Mouse (Mus musculus): ENCODE results near the gene Gpr89. TPM values are rescaled to one million over a fixed set of nuclear protein-coding genes. Genes with fewer than 3 reads are reported as not detected.

The Gpr89 gene
- total and polyA plus RNA-seq, 2 experiments from 2014 or later: 21.7 to 30.0 TPM

DNA sequence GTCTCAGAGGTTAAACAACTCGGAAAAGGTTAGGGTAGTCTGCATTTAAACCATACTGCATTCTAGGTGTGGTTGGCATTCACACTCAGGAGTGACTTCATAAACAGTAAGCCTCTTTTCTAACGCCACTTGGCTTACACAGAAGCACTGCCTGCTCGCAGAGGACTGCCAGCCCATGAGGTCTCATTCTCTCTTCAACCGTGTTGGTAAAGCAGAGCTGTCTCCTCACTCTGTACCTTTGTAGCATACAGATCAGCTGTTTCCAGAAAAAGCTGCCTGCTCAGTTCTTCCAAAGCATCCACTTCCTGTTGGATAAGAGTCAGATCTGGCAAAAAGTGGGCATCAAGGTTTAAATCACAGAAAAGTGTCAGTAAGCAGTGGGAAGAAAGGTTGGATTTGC, 24.8 kb downstream of the Gpr89 start:
- Histone ChIP-seq H3K9ac (replicated peaks; ENCODE audit: low read depth, low read length) (no peak overlapping the region), H3K4me1 (ENCODE audit: control insufficient read depth, insufficient read depth) (no peaks in the 10 kb centered on the region), H3K4me3 (ENCODE audit: low read depth, low read length) (no peak overlapping the region), H3K9me3 (replicated peaks; ENCODE audit: control insufficient read depth, low read length) (no peaks in the 10 kb centered on the region), H3K27ac (ENCODE audit: low read depth) (no peak overlapping the region), H3K36me3 (replicated peaks; ENCODE audit: control insufficient read depth, insufficient read depth, low read length) (peaks cover 46% of the 10 kb centered on the region), H3K27me3 (ENCODE audit: control insufficient read depth, insufficient read depth, low read length) (no peaks in the 10 kb centered on the region), H3K4me2 (ENCODE audit: low read depth, low read length) (no peak overlapping the region)
- no peak for ATAC-seq (ENCODE audit: insufficient read depth, low read depth)
- 78% methylated on average over 4 of the region's 4 CpGs for WGBS
- TF ChIP-seq CTCF (IDR thresholded peaks at IDR 0.05; ENCODE audit: low read depth) (no peak), EP300 (IDR thresholded peaks at IDR 0.05; ENCODE audit: low read depth) (no peak)
- DNase-seq (ENCODE audit: low spot score): no peak

DNA sequence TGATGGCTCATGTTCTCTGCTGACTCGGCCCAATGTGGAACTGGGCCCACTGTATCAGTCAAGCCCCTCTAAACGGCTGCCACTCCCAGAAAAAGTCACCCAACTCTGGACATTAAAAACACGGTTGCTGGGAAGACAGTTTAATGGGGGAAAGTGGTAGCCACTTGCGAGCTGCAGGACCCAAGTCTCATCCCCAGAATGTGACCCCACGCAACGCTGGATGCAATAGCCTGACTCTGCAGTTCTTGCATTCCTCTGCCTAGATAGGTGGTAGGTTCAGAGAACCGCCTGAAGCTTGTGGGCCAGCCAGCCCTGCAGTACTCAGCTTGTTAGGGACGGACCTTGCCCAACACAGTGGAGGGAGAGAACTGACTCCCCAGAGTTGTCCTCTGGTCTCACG, 25.6 kb downstream of the Gpr89 start:
- no peaks in the 10 kb centered on the region for H3K9me3 ChIP-seq (replicated peaks; ENCODE audit: control insufficient read depth, low read length)
- H3K4me2 ChIP-seq (ENCODE audit: low read depth, low read length): no peak overlapping the region
- H3K27ac ChIP-seq (ENCODE audit: low read depth): no peak overlapping the region
- DNase-seq (ENCODE audit: low spot score): no peak
- no peak overlapping the region for H3K4me3 ChIP-seq (ENCODE audit: low read depth, low read length)
- H3K36me3 ChIP-seq (replicated peaks; ENCODE audit: control insufficient read depth, insufficient read depth, low read length): peaks cover 51% of the 10 kb centered on the region
- no peaks in the 10 kb centered on the region for H3K27me3 ChIP-seq (ENCODE audit: control insufficient read depth, insufficient read depth, low read length)
- no peaks in the 10 kb centered on the region for H3K4me1 ChIP-seq (ENCODE audit: control insufficient read depth, insufficient read depth)
- TF ChIP-seq EP300 (IDR thresholded peaks at IDR 0.05; ENCODE audit: low read depth): no peak
- TF ChIP-seq CTCF (IDR thresholded peaks at IDR 0.05; ENCODE audit: low read depth): no peak
- H3K9ac ChIP-seq (replicated peaks; ENCODE audit: low read depth, low read length): no peak overlapping the region
- 84% methylated on average over 9 of the region's 9 CpGs for WGBS
- ATAC-seq (ENCODE audit: insufficient read depth, low read depth): no peak

DNA sequence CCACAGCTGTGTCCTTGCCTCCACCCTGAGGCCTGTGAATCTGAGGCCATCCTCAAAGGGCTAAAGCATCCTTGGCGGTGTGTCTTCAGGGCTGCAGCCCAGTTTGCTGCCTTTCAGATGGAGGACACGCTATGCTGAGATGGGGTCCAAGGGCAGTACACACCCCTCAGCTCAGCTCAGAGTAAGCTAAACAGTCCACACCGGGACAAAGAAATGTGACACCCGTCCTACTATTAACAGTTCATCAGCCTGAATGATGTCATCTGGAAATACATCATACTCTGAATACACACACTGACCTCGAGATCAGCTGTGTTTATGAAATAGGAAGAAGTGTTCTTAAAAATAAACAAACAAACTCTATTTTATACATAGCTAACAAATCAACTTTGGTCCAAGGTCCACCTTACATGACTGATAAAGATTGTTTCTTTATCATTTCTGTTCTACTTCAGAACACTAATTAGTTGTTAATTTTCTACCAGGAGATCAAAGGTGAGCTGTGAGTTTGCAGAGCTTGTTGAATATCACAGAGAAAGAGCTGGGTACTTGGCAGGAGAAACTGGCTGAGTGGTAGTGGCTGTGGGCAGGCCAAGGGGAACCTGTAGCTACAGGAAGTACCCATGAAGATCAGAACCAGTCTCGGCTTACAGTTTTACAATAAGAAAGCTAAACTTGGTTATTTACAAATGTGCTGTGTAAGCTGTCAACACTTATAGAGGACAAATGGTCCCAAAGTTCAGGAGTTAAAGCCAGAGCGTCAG, 30.2 kb downstream of the Gpr89 start:
- WGBS: 76% methylated on average over 7 of the region's 7 CpGs
- H3K4me3 ChIP-seq (ENCODE audit: low read depth, low read length): no peak overlapping the region
- H3K4me2 ChIP-seq (ENCODE audit: low read depth, low read length): no peak overlapping the region
- H3K9me3 ChIP-seq (replicated peaks; ENCODE audit: control insufficient read depth, low read length): no peaks in the 10 kb centered on the region
- no peaks in the 10 kb centered on the region for H3K27me3 ChIP-seq (ENCODE audit: control insufficient read depth, insufficient read depth, low read length)
- ATAC-seq (ENCODE audit: insufficient read depth, low read depth) (no peak), DNase-seq (ENCODE audit: low spot score) (no peak)
- H3K36me3 ChIP-seq (replicated peaks; ENCODE audit: control insufficient read depth, insufficient read depth, low read length): peaks cover 59% of the 10 kb centered on the region
- no peak overlapping the region for H3K27ac ChIP-seq (ENCODE audit: low read depth)
- TF ChIP-seq EP300 (IDR thresholded peaks at IDR 0.05; ENCODE audit: low read depth) (no peak), CTCF (IDR thresholded peaks at IDR 0.05; ENCODE audit: low read depth) (no peak)
- no peak overlapping the region for H3K9ac ChIP-seq (replicated peaks; ENCODE audit: low read depth, low read length)
- H3K4me1 ChIP-seq (ENCODE audit: control insufficient read depth, insufficient read depth): no peaks in the 10 kb centered on the region

DNA sequence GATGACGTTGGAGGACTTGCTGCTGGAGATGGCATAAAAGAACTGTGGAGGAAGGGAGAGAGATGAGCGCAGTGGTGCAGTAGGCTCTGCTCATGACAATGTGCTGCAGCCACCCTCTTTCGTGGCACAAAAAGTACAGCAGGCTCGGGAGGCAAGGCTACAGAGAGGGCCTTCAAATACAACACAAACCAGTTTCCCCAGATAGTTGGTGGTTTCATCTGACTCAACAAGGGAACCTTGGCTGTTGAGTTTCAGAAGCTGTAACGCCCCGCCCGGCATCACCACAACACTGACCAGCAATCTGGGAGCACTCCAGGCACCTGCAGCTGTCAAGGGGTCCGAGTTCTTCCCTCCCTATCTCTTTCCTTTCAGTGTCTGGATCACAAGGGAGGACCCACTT, 32.6 kb downstream of the Gpr89 start:
- Histone ChIP-seq H3K4me2 (ENCODE audit: low read depth, low read length) (no peak overlapping the region), H3K4me1 (ENCODE audit: control insufficient read depth, insufficient read depth) (no peaks in the 10 kb centered on the region), H3K27me3 (ENCODE audit: control insufficient read depth, insufficient read depth, low read length) (no peaks in the 10 kb centered on the region), H3K27ac (ENCODE audit: low read depth) (no peak overlapping the region), H3K9ac (replicated peaks; ENCODE audit: low read depth, low read length) (no peak overlapping the region), H3K36me3 (replicated peaks; ENCODE audit: control insufficient read depth, insufficient read depth, low read length) (peaks cover 63% of the 10 kb centered on the region), H3K9me3 (replicated peaks; ENCODE audit: control insufficient read depth, low read length) (no peaks in the 10 kb centered on the region), H3K4me3 (ENCODE audit: low read depth, low read length) (no peak overlapping the region)
- TF ChIP-seq CTCF (IDR thresholded peaks at IDR 0.05; ENCODE audit: low read depth) (no peak), EP300 (IDR thresholded peaks at IDR 0.05; ENCODE audit: low read depth) (no peak)
- DNase-seq (ENCODE audit: low spot score) (no peak), ATAC-seq (ENCODE audit: insufficient read depth, low read depth) (no peak)
- 89% methylated on average over 8 of the region's 8 CpGs for WGBS

DNA sequence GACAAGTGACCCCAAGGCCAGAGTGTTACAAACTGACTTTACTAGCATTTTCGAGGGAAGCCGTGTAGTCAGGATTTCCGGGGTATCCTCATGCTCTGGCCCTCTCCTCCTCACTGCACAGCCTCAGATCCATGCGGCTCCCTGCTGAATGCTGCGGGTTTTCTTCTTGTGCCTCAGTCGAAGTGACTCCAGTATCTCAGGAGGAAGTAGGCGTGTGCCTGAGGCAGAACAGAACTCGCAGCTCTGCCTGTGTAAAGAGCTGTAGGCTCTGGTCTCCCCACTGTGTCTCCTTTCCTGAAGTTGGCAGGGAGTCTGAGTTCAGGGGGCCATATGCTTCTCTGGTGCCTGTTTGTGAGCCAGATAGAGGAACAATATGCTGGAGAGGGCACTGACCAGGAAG, 34.1 kb downstream of the Gpr89 start:
- H3K4me2 ChIP-seq (ENCODE audit: low read depth, low read length): no peak overlapping the region
- H3K27me3 ChIP-seq (ENCODE audit: control insufficient read depth, insufficient read depth, low read length): no peaks in the 10 kb centered on the region
- no peak overlapping the region for H3K9ac ChIP-seq (replicated peaks; ENCODE audit: low read depth, low read length)
- no peak for TF ChIP-seq CTCF (IDR thresholded peaks at IDR 0.05; ENCODE audit: low read depth)
- no peak for TF ChIP-seq EP300 (IDR thresholded peaks at IDR 0.05; ENCODE audit: low read depth)
- H3K4me1 ChIP-seq (ENCODE audit: control insufficient read depth, insufficient read depth): no peaks in the 10 kb centered on the region
- no peak overlapping the region for H3K4me3 ChIP-seq (ENCODE audit: low read depth, low read length)
- H3K9me3 ChIP-seq (replicated peaks; ENCODE audit: control insufficient read depth, low read length): no peaks in the 10 kb centered on the region
- ATAC-seq (ENCODE audit: insufficient read depth, low read depth) (no peak), DNase-seq (ENCODE audit: low spot score) (no peak)
- H3K36me3 ChIP-seq (replicated peaks; ENCODE audit: control insufficient read depth, insufficient read depth, low read length): peaks cover 63% of the 10 kb centered on the region
- H3K27ac ChIP-seq (ENCODE audit: low read depth): no peak overlapping the region
- 82% methylated on average over 8 of the region's 8 CpGs for WGBS

DNA sequence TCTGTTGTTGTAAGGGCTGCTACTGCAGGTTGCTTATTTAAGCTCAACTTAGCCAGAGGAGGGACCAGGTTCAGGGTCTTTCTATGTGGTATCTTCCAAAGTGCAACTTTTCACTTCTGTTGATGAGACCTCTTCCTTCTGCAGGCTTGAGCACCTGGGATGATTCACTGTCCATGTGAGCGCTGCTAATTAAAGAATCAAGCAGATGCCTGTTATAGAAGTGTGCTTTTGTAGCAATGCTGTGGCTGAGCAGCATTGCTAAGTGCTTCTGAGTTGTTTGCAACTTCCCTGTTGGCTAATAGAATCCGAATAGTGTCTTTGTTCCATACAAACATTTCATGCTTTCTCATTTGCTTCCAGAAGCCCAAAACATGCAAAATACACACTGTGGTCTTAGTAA, 34.9 kb downstream of the Gpr89 start:
- peaks cover 58% of the 10 kb centered on the region for H3K36me3 ChIP-seq (replicated peaks; ENCODE audit: control insufficient read depth, insufficient read depth, low read length)
- H3K27ac ChIP-seq (ENCODE audit: low read depth): no peak overlapping the region
- no peak for DNase-seq (ENCODE audit: low spot score)
- H3K9me3 ChIP-seq (replicated peaks; ENCODE audit: control insufficient read depth, low read length): no peaks in the 10 kb centered on the region
- H3K27me3 ChIP-seq (ENCODE audit: control insufficient read depth, insufficient read depth, low read length): no peaks in the 10 kb centered on the region
- H3K4me1 ChIP-seq (ENCODE audit: control insufficient read depth, insufficient read depth): no peaks in the 10 kb centered on the region
- no peak for ATAC-seq (ENCODE audit: insufficient read depth, low read depth)
- H3K4me2 ChIP-seq (ENCODE audit: low read depth, low read length): no peak overlapping the region
- 87% methylated on average over 2 of the region's 2 CpGs for WGBS
- H3K9ac ChIP-seq (replicated peaks; ENCODE audit: low read depth, low read length): no peak overlapping the region
- H3K4me3 ChIP-seq (ENCODE audit: low read depth, low read length): no peak overlapping the region
- no peak for TF ChIP-seq EP300 (IDR thresholded peaks at IDR 0.05; ENCODE audit: low read depth)
- TF ChIP-seq CTCF (IDR thresholded peaks at IDR 0.05; ENCODE audit: low read depth): no peak
